Mouse (Mus musculus) yolk sac, embryonic 10.5 days (tissue): ENCODE measurements around the gene Rec114.
A peak's percentile ranks its signal among the peaks of the same experiment; 100 is the strongest.

Experiments
- DNase-seq: peaks from one replicate; pipeline ENCODE4 v3.0.0-alpha.2; 2017; ENCODE audit warnings: low spot score

Gene Rec114

DNA sequence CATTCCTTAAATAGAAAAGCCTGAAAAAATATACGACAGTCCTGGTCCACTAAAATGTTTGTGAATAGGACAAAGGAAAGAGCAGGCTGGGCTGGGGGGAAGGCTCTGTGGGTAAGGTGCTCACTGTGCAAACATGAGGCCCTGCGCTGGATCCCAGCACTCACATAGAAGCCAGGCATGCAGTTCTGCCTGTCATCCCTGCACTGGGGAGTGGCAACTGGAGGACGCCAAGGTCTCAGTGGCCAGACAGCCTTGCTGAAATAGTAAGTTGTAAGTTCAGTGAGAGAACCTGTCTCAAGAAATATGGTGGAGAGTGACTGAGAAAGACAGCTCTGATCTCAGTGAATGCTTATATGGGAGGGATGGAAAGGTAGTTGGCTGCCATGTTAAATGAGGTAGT, 83.1 kb downstream of the Rec114 start:
- no peak for DNase-seq

DNA sequence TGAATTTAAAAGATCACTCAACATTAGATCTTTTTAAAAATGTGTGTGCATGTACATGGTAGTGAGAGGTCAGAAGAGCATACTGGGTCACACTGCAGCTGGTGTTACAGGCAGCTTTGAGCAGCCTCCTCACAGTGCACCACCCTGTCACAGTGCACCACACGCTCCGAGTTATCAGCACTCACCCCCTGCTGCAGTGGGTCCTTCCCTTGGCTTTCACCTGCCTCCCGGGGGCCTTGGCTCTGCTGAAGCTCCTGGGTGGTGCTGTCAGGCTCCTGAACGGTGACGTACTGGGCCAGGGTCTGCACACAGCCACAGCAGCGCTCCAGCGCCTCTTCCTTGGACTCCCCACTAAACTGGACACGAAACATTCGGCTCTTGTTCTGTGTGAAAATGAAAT, 83.8 kb downstream of the Rec114 start:
- no peak for DNase-seq

DNA sequence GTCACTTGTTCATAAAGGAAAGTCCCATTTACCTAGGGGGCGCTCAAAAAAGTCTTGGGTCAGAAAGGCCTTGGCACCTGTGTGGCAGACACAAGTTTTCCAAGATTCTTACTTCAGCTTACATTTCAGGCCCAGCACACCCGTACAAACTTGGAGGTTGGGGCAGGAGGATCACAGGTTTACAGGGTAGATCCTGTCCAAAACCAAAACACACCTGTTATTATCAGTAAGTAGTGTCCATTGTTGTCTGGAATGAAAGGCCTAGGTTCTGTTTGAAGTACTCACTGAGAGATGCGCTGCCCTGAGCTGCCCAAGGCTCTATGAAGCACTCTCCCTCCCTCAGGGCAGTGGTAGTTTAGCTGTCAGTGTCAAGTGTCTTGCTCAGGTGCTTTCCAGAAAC, 84.4 kb downstream of the Rec114 start:
- DNase-seq, result no peak

DNA sequence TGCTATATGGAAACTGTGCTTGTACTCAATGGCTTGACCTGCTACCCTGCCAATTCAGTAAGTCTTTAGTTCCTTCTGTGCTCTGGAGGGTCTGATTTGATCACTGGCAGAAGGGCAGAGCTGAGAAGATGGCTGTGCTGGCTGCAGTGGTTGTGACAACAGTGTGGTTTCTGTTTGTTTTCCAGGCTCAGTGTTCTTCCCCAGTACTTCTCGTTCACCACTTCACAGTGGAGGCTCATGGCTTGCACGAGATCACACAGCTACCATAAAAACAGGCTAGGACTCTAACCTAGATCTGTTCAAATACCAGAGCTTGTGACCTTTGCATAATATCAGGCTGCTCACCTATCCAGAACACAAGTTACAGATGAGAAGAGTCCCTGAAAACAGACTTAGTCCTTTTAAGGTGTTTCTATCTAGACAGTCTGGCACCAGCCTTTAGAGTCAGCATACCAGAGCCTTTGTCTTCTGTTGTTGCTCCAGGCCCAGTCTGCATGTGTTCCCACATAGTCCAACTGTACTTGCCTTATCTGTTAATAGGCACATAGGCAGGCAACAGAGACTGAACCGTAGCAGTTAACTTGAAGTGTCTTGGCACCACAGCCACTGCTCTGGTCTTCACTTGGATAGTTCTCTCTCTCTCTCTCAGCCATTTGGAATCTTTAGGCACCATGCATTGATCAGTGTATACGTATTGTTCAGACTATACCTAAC, 85.0 kb downstream of the Rec114 start:
- no peak for DNase-seq

DNA sequence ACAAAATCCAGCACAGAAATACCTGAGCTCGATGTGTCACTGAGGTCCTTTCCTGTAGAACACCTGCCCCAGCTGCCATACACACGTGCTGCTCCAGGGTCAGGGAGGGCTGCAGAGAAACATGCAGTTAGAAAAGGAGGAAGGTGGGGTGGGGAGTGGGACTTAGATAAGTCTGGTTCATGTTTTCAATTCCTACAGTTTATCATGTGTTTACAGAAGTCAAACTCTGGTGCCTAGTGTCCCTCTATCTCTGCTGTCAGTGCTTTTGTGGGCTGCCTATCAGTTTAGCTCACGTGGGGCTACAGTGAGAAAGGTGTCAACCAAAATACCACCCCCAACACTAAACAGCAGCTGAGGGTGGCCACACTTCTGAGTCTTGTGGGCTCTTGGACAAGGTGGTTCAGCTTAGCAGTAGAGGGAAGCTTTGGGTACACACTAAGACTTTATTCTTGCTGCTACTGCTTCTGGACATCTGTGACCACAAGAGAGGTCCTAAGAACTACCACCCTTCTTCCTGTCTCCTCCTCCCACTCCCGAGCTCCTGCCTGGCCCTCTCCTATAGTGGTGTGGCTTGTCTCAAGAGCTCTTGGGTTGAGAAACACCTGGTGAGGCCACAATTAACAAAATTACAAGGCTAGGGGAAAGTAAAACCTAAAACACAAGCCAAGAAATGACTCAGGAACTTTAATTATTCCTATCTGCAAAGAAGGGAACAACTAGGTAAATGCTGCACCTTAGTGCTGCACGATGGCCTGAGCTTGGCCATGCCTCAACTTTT, 85.8 kb downstream of the Rec114 start:
- peak; percentile 31 for DNase-seq

DNA sequence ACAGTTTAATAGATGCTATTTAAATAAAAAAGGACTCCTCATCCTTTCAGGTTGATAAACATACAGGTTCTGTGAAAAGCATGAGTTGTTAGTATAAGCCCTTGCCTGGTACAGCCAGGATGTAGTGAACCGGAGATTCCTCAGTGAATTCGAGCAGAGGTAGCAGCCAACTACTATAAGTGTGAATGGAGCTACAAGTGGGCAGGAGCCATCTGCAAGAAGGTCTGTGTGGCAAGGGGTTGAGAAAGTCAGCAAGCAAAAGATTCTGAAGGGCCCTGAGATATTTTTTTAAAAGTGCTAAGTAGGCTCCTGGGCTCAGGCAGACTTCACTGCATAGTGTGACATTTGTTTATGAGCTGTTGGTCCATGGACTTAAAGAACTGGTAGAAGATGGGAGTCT, 86.9 kb downstream of the Rec114 start:
- no peak for DNase-seq

DNA sequence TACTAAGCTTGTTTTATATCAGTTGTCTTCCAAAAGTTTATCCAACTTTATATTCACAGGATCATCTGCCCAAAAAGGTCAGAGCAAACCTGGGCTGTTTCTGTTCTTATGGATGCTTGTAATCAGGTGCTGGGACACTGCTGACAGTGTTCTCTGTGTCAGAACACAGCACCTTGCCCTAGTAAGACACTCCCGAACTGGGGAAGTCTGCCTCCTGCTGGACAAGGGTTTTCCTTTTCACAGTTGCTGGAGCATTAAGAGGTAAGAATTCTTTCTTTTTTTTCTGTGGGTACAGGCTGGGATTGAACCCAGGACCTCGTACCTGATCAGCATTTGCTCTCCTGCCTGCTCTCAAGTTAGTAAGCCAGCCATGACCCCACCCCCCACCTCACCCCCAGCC, 87.4 kb downstream of the Rec114 start:
- no peak for DNase-seq

DNA sequence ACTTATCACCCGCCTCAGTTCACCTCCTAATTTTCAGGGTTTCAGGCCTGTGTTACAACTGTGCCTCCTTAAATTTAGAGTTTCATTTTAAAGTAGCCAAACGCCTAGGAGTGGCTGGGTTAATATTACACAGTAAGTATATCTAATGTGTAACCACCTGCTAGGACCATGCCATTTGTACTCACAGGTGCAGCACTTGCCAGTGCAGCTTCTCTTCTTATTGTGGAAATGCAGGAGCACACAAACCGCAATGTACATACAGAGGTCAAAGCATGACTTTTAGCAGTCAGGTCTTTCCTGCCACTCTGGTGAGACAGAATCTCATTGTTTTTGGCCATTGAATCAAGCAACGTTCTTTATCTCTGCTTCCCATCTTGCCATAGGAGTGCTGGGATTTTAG, 89.3 kb downstream of the Rec114 start:
- DNase-seq, result no peak

DNA sequence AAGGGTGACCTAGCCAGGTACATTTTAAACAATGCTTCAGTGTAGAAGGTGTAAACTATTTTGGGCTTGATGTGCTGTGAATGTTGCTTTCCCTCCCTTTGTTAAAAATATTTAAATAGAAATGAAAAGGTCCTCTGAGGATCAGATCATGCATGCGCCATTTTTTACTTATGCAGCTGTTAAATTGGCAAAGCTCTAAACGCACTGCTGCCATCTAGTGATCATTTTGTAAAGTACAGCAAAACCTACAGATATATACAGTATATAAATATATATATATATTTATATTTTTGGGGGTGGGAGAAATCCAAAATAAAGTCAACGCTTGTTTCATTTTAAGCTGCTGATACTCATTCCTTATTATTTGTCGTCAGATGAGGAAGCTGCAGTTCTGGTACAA, 91.8 kb downstream of the Rec114 start:
- no peak for DNase-seq

DNA sequence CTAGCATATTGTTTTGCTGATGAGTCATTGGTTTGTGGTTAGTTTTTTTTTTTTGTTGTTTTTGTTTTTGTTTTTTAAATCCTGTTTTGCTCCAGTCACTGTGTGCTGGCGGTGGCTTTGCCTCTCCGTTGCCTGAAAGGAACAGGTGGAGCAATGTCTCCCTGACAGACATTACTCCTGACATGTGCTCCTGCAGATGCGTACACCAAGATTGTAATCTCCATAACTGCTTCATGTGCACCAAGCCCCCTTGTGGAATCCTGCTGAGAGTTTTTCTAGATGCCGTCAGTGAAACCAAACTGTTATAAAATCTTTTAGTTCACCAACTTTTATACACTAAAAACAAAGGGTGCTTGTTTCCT, 94.5 kb downstream of the Rec114 start:
- no peak for DNase-seq

DNA sequence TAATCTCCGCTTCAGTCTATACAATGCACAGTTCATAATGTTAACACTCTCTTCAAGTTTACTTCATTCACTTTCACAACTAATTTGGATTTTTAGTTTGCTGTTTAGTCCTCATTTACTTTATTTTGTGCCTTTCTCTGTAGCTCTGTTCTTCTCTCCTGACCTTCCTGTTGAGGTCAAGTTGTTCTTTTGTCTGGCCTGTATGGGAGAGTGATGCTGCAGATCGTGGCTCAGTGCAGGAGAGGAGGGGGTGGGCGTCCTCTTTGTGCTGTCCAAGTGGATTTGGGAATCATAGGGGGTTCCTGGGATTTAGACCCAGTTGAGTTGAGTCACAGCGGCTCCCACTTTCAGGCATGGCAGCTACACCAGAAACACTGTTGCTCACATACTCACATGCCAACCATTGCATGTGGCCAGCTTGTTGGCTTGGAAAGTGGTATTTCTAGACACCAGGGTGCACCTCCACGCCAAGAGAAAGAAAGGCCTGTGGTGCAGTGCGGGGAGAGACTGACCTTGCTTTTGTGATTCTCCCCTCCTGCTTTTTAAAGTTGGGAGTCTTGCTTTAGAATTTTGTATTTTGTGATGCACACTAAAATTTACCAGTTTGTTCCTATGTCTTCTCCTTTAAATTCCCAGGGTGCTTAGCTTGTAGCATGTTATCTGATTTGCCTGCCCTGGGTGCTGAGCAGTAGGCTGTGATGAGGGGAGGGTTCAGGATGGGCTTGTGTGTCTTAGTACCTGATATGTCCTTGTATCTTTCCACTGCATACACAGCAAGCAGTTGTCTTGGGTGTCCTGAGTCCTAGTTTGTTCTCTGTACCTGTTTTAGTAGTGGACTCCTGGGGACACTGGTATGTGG, 95.1 kb downstream of the Rec114 start:
- no peak for DNase-seq

DNA sequence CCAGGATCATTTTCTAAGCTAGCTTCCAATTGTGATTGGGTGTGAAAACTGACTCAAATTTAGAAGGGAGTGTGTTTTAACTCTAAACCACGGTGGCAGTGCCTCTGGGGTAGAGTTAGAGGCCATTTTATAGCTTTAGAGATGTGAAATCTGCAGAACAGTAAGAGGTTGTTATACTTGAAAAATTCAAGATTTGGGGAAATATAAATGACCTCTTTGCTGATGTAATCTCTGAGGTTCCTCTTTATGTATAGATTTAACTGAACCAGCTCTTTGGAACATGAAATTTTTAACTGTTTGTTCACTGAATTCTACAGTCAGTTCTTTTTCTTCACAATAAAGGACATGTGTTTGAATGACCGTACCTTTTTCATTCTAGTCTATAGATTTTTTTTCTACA, 113.3 kb downstream of the Rec114 start:
- no peak for DNase-seq

DNA sequence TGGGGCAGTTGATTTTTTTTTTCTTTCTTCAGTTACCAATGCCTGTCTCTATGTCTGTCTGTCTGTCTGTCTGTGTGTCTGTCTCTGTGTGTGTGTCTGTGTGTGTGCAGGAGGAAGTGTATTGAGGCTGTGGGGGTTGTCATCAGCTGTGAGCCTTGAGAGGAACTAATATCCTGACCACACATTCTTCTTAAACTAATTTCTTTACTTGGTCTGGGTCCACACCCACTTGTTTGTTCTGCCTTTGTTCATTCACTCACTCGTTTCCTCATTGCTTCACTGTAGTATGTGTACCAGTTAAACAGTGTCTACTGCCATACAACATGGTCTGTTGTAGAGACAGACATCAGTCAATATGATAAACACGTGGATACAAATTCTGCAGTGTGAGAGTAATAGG, 116.6 kb downstream of the Rec114 start:
- DNase-seq, result no peak

DNA sequence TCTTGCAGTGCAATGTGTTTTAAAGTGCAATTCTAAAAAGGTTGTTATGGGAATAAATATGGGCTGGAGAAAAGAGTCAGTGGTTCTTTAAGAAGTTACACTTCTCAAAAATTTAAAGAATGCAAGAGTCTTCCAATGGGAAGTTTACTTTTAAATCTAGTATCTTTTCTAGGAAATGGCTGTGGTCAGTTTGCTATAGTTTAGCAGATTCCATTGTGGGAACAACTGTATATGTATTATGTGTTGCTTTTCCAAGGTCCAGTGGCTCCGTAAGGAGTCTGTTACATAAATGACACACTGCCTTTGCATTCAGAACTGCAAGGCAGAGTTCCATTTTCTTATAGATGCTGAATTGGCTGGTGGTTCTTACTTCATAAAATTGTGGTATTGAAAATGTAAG, 120.8 kb downstream of the Rec114 start:
- DNase-seq, result no peak

DNA sequence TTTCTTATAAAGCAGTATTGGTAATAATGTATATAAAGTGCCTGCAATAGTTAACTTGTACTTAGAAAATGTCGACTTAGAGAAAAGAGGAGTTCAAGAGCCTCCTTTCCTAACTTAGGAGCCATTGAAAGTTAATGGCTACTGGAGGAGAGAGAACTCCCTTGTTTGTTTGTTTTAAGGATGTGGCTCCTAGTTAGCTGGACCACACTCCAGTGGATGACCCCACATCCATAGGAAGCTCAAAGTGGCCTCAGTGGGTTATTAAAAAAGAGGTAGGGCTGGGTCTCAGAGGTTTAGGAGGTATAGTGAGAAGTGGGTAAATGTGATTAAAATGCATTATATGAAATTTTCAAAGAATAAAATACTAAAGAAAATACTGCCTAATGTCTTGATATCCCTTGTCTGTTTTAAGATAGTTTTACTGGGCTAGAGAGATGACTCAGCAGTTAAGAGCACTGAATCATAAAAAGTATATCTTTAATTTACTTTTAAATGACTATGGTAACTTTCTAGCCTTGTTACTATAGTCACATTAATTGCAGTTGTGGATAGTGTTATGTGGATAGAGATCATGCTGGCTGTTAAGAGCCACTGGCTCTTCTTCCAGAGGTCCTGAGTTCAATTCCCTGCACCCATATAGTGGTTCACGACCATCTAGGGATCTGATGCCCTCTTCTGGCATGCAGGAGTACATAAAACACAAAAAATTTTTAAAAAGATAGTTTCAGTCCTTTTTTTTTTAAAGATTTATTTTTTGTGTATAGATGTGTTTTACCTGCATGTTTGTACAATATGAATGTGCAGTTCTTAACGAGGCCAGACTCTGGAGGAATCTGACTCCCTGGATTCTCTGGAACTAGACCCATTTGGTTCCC, 128.5 kb downstream of the Rec114 start:
- no peak for DNase-seq

DNA sequence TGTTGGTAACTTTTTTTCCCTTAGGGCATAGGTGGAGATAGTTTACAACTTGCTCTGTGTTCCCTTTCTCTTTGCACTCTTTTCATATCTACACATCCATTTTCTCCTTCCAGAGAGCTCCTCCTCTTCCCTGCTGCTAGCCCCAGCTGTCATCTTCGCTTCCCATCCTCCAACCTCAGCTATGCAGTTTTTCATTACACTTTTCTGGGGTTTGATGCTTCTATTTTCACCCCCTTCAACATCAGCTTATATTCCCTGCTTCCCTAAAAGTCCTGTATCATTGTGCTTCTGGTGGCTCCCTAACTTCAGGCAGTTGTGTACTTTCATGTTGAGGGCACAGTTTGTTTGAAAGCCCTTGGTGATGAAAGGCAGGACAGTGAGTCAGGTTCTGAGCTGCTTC, 130.0 kb downstream of the Rec114 start:
- no peak for DNase-seq
